Mouse (Mus musculus): ENCODE results near the gene Cstl1. TPM values are rescaled to one million over a fixed set of nuclear protein-coding genes. Genes with fewer than 3 reads are reported as not detected.
"Not testable (repeated sequence)": the region's sequence is repeated elsewhere in the genome, so short reads cannot be mapped to it uniquely, and the experiment has no call there.

Gene Cstl1
- not detected in 2 replicates for total RNA-seq (2017)

DNA sequence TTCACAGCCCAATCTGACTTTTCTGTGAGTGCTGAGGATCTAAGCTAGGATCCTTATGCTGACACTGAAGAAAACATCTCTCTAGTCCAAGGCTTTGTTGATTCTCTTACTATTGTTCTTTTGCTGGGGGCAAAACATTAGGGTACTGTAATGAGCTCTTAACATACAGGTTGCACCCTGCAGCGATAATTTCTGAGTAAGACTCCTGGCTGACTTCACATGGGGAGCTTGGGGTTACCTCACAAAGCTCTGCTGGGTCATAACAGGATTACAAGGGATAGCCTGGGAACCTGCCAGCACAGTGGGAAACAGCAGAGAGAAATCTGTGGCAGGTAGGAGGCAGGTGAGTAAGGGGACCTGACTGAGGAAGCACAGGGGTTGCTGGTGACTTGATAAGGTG is at the start of gene Cstl1:
Gene Cstl1 (plus strand): TSS at position 301 of the 400 bp plus-strand sequence.
- no peak for ATAC-seq (replicated peaks; ENCODE audit: low read depth, poor library complexity, severe bottlenecking)

GRCm38 (mm10) chr2:148706409-148707201 is 43.6 kb upstream of the Cstl1 start:
- peak; percentile 85 for ATAC-seq (replicated peaks; ENCODE audit: low read depth, poor library complexity, severe bottlenecking)

GRCm38 (mm10) chr2:148707202-148707530 is 43.0 kb upstream of the Cstl1 start:
- ATAC-seq (replicated peaks; ENCODE audit: low read depth, poor library complexity, severe bottlenecking): no peak

DNA sequence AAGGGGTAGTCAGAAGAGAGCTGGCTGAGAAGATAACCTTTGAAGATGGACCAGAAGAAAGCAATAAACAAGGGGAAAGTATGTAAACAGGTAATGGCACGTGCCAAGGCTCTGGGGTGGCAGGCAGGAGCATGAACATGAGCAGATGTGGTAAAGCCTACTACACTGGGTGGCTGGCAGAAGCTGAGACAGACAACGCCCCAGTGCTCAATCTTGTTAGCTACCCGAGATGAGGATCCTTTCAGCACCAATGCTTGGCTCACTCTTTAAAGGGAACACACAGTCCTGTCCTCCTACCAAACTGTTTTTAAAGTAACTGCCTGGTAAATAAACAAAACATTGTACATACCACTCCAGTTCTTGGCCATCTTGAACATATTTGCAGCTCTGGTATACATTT is 37.8 kb upstream of the Cstl1 start:
- ATAC-seq (replicated peaks; ENCODE audit: low read depth, poor library complexity, severe bottlenecking): no peak

GRCm38 (mm10) chr2:148717072-148717471 is 33.1 kb upstream of the Cstl1 start:
- ATAC-seq (replicated peaks; ENCODE audit: low read depth, poor library complexity, severe bottlenecking): no peak

GRCm38 (mm10) chr2:148719271-148719995 is 30.7 kb upstream of the Cstl1 start:
- peak; percentile 54; the same call in 1 of the 2 replicates for ATAC-seq (replicated peaks; ENCODE audit: low read depth, poor library complexity, severe bottlenecking)

- peak; percentile 37 for ATAC-seq (replicated peaks; ENCODE audit: low read depth, poor library complexity, severe bottlenecking)
These were observed 18.4 kb upstream of the Cstl1 start for GRCm38 (mm10) chr2:148731614-148732326.

DNA sequence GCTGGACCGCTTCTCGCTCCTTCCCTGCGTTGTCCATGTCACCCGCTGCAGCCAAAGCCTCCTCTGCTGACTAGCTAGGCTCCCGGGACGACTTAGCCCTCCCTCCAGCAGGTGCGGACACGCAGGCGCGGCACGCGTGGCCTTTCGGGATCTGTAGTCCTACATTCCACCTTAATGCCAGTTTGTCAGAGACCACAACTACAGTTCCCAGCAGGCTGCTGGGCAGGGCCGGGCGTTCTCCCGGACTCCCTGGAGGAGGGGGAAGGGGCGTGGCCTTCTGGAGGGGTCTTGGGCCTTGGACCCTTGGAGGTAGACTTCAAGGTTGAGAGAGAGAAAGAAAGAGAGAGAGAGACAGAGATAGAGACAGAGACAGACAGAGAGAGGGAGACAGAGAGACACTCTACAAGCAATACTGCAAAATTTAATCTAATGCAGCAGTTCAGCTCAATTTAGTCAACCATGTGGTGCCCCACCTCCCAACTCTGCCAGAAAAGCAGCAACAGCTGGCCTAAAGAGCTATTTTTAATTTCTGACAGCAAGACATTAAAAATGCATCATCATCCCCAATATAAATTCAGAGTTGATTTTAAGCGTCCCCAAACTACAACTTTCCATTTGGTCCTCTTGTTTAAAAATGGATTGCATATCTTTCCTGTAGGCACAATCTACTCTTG is 17.7 kb upstream of the Cstl1 start, which contains the start of gene Napb:
Gene Napb (minus strand): TSS at position 141 of the 674 bp plus-strand sequence.
- ATAC-seq (replicated peaks; ENCODE audit: low read depth, poor library complexity, severe bottlenecking): peak; percentile 98

DNA sequence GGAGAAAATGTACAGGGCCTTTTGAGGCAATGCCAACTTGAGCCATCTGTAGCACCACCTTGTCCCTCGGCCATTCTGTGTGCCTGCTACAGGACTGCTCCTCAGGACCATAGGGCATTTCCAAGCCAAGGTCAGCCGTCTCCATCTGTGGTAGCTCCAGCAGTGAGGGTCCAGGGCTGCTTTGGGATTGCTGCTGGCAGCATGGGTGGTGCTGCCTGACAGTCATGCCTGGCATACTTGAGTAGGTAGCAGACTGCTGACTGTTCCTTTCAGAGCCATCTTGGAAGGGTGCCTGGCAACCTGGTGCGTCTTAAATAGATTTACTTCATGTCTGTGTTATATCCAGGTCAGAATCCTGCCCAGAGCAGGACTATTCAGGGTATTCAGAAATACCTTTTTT is 7.2 kb upstream of the Cstl1 start:
- no peak for ATAC-seq (replicated peaks; ENCODE audit: low read depth, poor library complexity, severe bottlenecking)

GRCm38 (mm10) chr2:148743846-148744407 is 6.2 kb upstream of the Cstl1 start:
- ATAC-seq (replicated peaks; ENCODE audit: low read depth, poor library complexity, severe bottlenecking): no peak

DNA sequence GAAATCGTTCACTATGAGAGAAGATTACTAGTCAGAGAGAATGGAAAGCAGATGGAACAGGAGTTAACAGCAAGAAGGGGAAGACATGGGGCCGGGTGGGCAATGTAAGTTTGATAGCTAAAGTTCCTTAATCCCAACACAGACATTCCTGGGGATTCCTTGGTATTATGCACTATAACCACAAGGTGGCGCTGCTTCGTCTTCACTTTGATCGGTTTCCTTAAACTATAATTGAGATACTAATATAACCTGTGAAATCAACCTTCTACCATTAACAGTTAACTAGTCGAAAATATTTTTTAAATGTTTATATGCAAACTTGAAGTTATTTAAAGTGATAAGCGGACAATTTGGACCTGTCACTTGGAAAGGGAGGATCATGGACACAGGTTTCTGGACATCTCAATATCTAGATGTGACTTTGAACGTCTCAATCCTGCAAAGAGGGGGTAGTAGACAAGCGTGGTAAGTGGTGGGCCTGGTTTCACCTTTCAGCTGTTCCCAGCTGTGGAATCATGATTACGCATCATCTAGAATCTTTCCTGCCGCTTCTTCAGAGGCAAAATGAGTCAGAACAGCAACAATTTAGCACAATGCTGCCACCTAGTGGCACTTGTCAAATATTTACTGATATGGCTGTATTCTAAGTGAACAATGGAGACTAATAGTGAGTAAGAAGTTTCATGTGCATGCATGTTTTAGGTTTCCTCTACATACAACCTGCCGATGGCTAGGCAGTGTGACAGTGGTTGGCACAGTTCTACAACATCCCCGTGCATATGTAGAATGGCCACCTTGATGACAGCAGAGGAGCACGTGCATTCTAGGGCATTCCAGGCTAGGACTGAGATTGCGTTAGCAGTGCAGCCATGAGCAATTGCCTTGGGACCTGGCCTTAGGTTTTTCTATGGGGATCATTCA is 2.0 kb downstream of the Cstl1 start:
- peak; percentile 93 for ATAC-seq (replicated peaks; ENCODE audit: low read depth, poor library complexity, severe bottlenecking)

DNA sequence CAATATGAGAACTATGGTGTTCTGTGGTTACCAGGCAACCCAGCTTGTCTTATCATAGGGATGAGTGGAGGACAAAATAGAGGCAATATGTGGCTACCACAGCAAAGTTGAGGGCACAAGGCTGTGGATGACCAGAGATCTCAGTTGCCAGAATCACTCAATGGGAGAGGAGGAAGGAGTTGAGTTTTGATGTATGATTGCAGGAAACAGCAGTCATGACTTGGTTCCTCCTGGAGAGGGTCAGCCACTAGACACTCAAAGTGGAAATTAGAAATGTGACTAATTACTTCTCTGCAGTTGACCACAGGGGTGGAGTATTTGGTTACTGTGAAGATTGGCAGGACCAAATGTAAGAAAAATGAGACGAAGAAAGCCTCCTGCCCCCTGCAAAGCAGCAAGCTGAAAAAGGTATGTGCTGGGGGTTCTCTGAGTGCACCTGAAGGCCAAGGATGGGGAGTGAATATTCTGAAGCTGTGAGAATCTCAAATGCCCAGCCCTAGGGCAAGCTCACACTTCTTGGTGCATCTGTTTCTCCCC is 4.2 kb downstream of the Cstl1 start:
- no peak for ATAC-seq (replicated peaks; ENCODE audit: low read depth, poor library complexity, severe bottlenecking)

- ATAC-seq (replicated peaks; ENCODE audit: low read depth, poor library complexity, severe bottlenecking): peak; percentile 76
These were observed 13.7 kb downstream of the Cstl1 start for GRCm38 (mm10) chr2:148763648-148764388.

- not testable (repeated sequence) for ATAC-seq (replicated peaks; ENCODE audit: low read depth, poor library complexity, severe bottlenecking)
These were observed 21.2 kb downstream of the Cstl1 start, which contains the start of gene Cst11 for GRCm38 (mm10) chr2:148771397-148771796. Gene Cst11, minus strand, starts transcription at chr2:148771497.

DNA sequence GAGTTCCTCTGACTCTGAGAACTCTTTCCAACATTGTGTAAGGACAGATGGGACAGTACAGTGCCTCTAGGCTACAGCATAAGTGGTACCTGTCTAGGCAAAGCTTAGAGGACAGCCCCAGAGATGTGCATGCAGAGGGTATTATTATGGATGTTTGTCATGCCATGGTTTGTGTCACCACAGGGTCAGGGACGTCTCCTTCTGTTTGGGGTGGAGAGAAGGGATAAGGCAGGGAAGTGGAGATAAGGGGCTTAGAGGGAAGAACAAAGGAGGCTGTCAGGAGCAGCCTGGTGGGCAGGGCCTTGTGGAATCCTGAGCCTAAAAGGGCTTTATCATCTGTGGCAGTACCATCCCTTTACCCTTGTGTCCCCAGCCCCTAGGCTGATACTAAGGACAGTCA is 31.6 kb downstream of the Cstl1 start, which contains the start of gene 8030411F24Rik:
Gene 8030411F24Rik (plus strand): TSS at position 301 of the 400 bp plus-strand sequence.
- no peak for ATAC-seq (replicated peaks; ENCODE audit: low read depth, poor library complexity, severe bottlenecking)

DNA sequence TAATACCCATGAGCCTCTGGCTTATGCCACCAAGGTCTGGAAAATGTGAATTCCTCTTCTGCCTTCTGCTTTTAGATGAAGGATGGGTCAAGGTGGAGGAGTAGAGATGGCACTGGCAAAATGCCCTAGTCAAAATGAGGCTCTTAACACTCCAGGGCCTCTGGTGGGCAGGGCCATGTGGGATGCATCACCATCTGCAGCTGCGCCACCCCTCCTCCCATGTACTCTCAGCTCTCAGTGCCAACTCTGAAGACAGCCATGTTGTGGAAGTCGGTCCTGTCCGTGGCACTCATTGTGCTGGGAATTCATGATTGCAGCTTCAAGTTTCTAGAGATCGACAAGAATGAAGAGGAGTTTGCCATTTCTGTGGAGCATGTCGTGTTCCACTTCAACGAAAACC is 39.0 kb downstream of the Cstl1 start, which contains the start of gene Cst12:
Gene Cst12 (plus strand): TSS at position 220 of the 400 bp plus-strand sequence.
- no peak for ATAC-seq (replicated peaks; ENCODE audit: low read depth, poor library complexity, severe bottlenecking)

- no peak for ATAC-seq (replicated peaks; ENCODE audit: low read depth, poor library complexity, severe bottlenecking)
These were observed 48.3 kb downstream of the Cstl1 start, which contains the start of gene Cst8 for GRCm38 (mm10) chr2:148798485-148798884. Gene Cst8, plus strand, starts transcription at chr2:148798785.

All from common myeloid progenitor, adult 5-6 weeks (primary cell).